Mouse (Mus musculus) midbrain, postnatal 0 days (tissue): ENCODE data around the gene 1700001J03Rik. TPM values are rescaled to one million over a fixed set of nuclear protein-coding genes. Genes with fewer than 3 reads are reported as not detected.
"Not testable (repeated sequence)": the region's sequence is repeated elsewhere in the genome, so short reads cannot be mapped to it uniquely, and the experiment has no call there.

Source experiments
- ATAC-seq: fragments of 200-750 bp; cut with Nextera tagmentation; 2 replicates; pipeline ENCODE4 v1.8.0; 2017; ENCODE audit warnings: moderate number of reproducible peaks, mild to moderate bottlenecking, moderate TSS enrichment, moderate library complexity; ENCODE audit not compliant: low FRiP score
- DNase-seq: peaks from one replicate; pipeline ENCODE4 v3.0.0-alpha.2; 2015; ENCODE audit warnings: low spot score
- H3K27ac ChIP-seq: fragments of 300-500 bp; sonication (generic); 2 replicates; pipeline ENCODE4 v1.5.1; 2014; ENCODE audit warnings: low read depth, mild to moderate bottlenecking, low read length, mixed read lengths
- H3K27me3 ChIP-seq: fragments of 300-500 bp; sonication (generic); 2 replicates; pipeline ENCODE4 v1.6.1; 2014; ENCODE audit warnings: low read length, control low read depth, mixed read lengths; ENCODE audit not compliant: insufficient read depth
- H3K36me3 ChIP-seq: fragments of 300-500 bp; sonication (generic); 2 replicates; pipeline ENCODE4 v1.6.1; 2014; ENCODE audit warnings: low read length, control low read depth, mixed read lengths; ENCODE audit not compliant: insufficient read depth
- H3K4me1 ChIP-seq: fragments of 300-500 bp; sonication (generic); 2 replicates; pipeline ENCODE4 v1.6.1; 2014; ENCODE audit warnings: mild to moderate bottlenecking, control low read depth, antibody characterized with exemption, low read length, mixed read lengths; ENCODE audit not compliant: insufficient read depth
- H3K4me2 ChIP-seq: fragments of 300-500 bp; sonication (generic); 2 replicates; pipeline ENCODE4 v1.6.1; 2014; ENCODE audit warnings: low read depth, mild to moderate bottlenecking, low read length, mixed read lengths; ENCODE audit not compliant: poor library complexity, severe bottlenecking
- H3K4me3 ChIP-seq: fragments of 300-500 bp; sonication (generic); 2 replicates; pipeline ENCODE4 v1.5.1; 2014; ENCODE audit warnings: low read depth, mild to moderate bottlenecking, low read length, moderate library complexity
- H3K9ac ChIP-seq: fragments of 300-500 bp; sonication (generic); replicated peaks from 2 replicates; pipeline ENCODE4 v1.6.1; 2014; ENCODE audit warnings: mild to moderate bottlenecking, low read length, moderate library complexity, mixed read lengths; ENCODE audit not compliant: poor library complexity, severe bottlenecking
- H3K9me3 ChIP-seq: fragments of 300-500 bp; sonication (generic); 2 replicates; pipeline ENCODE4 v1.6.1; 2016; ENCODE audit warnings: low read length, control low read depth
- CTCF ChIP-seq: IDR thresholded peaks from 2 replicates; pipeline ENCODE4 v1.5.1; 2016; ENCODE audit warnings: antibody characterized with exemption, mild to moderate bottlenecking
- WGBS: fragments of 180-500 bp; shearing (Covaris S2); extraction: QIAGEN DNeasy Blood & Tissue Kit; methylation state at CpG from one replicate; pipeline ENCODE4 v1.1.7; 2014; 5-methylcytosine and 5-hydroxymethylcytosine counted together
- polyA plus RNA-seq: library from polyadenylated mRNA; unstranded; fragments of >200 nt; fragmentation: Nextera tagmentation; extraction: Ambion mirVana; gene quantifications from 2 replicates; pipeline ENCODE4 v1.2.1, GENCODE M21; 2015
- total RNA-seq: library from RNA; depleted of rRNA; stranded (reverse); fragments of >200 nt; gene quantifications from 2 replicates; pipeline ENCODE4 v1.2.3, GENCODE M21; 2014; rRNA removed

The 1700001J03Rik gene
- total and polyA plus RNA-seq, 2 experiments from 2014 or later: 0.27 TPM; not detected in 1

GRCm38 (mm10) chr5:146160439-146160838 is 24.7 kb downstream of the 1700001J03Rik start, which contains the start of gene Gm5565:
Gm5565 (minus strand) TSS chr5:146160539.
- not testable (repeated sequence) for H3K9me3 ChIP-seq, DNase-seq, H3K4me1 ChIP-seq, H3K27ac ChIP-seq, H3K4me2 ChIP-seq, H3K9ac ChIP-seq, H3K36me3 ChIP-seq, ATAC-seq, H3K27me3 ChIP-seq, H3K4me3 ChIP-seq
- WGBS: 98% methylated on average over 3 of the region's 3 CpGs

GRCm38 (mm10) chr5:146158326-146158725 is 26.8 kb downstream of the 1700001J03Rik start:
- H3K9ac ChIP-seq, H3K36me3 ChIP-seq, H3K4me2 ChIP-seq: not testable (repeated sequence)

GRCm38 (mm10) chr5:146150454-146150853 is 34.6 kb downstream of the 1700001J03Rik start:
- TF ChIP-seq CTCF: no peak
- WGBS: 75% methylated on average over 3 of the region's 3 CpGs
- ATAC-seq: no peak
- Histone ChIP-seq H3K4me1 (no peaks in the 10 kb centered on the region), H3K27ac (no peak overlapping the region), H3K4me2 (no peak overlapping the region), H3K9me3 (0 out of 2 replicates have a peak, but pooled peaks cover 3% of the 10 kb centered on the region), H3K9ac (no peak overlapping the region), H3K36me3 (no peaks in the 10 kb centered on the region), H3K27me3 (no peaks in the 10 kb centered on the region), H3K4me3 (no peak overlapping the region)
- DNase-seq: no peak

More at GRCm38 (mm10) chr5:146158326-146158725, 26.8 kb downstream of the 1700001J03Rik start:
- not testable (repeated sequence) for H3K4me1 ChIP-seq, H3K27me3 ChIP-seq, ATAC-seq, H3K4me3 ChIP-seq, DNase-seq, H3K27ac ChIP-seq
- H3K9me3 ChIP-seq: peaks cover 11% of the 10 kb centered on the region; the same call in 1 of the 2 replicates
- WGBS: 89% methylated on average over 4 of the region's 4 CpGs

GRCm38 (mm10) chr5:146147903-146148302 is 37.2 kb downstream of the 1700001J03Rik start:
- Histone ChIP-seq H3K36me3 (no peaks in the 10 kb centered on the region), H3K4me1 (no peaks in the 10 kb centered on the region), H3K9ac (no peak overlapping the region), H3K27me3 (no peaks in the 10 kb centered on the region), H3K27ac (no peak overlapping the region), H3K9me3 (no peaks in the 10 kb centered on the region), H3K4me3 (no peak overlapping the region), H3K4me2 (no peak overlapping the region)
- TF ChIP-seq CTCF: peak; percentile 35
- DNase-seq (no peak), ATAC-seq (no peak)
- WGBS: 55% methylated on average over 2 of the region's 2 CpGs

Other genes starting within 250 kb of the 1700001J03Rik start
- gene Cyp3a25, start 175.7 kb downstream of the 1700001J03Rik start, total RNA-seq: not detected in 2 replicates
- not detected in 2 replicates for gene Cyp3a25, start 175.7 kb downstream of the 1700001J03Rik start, polyA plus RNA-seq
- gene Cyp3a59, start 106.0 kb downstream of the 1700001J03Rik start, total RNA-seq: not detected in 2 replicates
- not detected in 2 replicates for gene Cyp3a59, start 106.0 kb downstream of the 1700001J03Rik start, polyA plus RNA-seq
- gene Gm5565, start 24.8 kb downstream of the 1700001J03Rik start, total RNA-seq: not detected in 2 replicates
- gene Gm5565, start 24.8 kb downstream of the 1700001J03Rik start, polyA plus RNA-seq: not detected in 2 replicates
- not detected in 2 replicates for gene Gm6309, start 14.6 kb downstream of the 1700001J03Rik start, total RNA-seq
- not detected in 2 replicates for gene Gm6309, start 14.6 kb downstream of the 1700001J03Rik start, polyA plus RNA-seq
- gene Rnf6, start 36.3 kb upstream of the 1700001J03Rik start, total RNA-seq: 9.0 and 12.8 TPM in 2 replicates
- 24.6 and 29.9 TPM in 2 replicates for gene Rnf6, start 36.3 kb upstream of the 1700001J03Rik start, polyA plus RNA-seq
- gene Cdk8, start 45.9 kb upstream of the 1700001J03Rik start, total RNA-seq: 42.1 and 46.3 TPM in 2 replicates
- gene Cdk8, start 45.9 kb upstream of the 1700001J03Rik start, polyA plus RNA-seq: 13.9 and 15.4 TPM in 2 replicates
- gene Wasf3, start 199.7 kb upstream of the 1700001J03Rik start, total RNA-seq: 40.4 and 40.7 TPM in 2 replicates
- 18.3 and 19.1 TPM in 2 replicates for gene Wasf3, start 199.7 kb upstream of the 1700001J03Rik start, polyA plus RNA-seq